Mouse (Mus musculus): Measurements from ENCODE around the gene Sprr2f. TPM values are rescaled to one million over a fixed set of nuclear protein-coding genes. Genes with fewer than 3 reads are reported as not detected.

Gene Sprr2f
- polyA plus RNA-seq (2014; fragmentation: Illumina TruSeq; extraction: RNeasy Lipid Tissue Mini Kit (QIAGEN cat#74804); ENCODE audit: low read depth, low replicate concordance): not detected

DNA sequence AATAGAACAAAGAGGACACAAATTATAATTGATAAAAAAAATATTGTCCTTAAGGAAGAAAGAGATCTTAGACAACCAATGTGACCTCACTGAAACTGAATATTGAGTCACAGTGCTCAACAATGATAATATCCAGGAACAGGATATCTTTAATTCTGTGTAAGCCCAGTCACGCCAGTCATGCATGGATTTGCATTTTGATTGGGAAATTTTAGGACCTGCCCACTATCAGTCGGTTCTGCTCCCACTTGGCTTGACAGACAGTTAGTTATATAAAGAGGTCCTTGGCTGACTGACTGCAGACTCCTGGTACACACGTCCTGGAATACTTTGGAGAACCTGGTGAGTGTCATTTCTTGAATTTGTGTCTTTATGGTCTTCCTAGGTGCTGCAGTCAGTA is at the start of gene Sprr2f:
TSS of gene Sprr2f (plus strand) at position 301 of the 400 bp plus-strand sequence.

DNA sequence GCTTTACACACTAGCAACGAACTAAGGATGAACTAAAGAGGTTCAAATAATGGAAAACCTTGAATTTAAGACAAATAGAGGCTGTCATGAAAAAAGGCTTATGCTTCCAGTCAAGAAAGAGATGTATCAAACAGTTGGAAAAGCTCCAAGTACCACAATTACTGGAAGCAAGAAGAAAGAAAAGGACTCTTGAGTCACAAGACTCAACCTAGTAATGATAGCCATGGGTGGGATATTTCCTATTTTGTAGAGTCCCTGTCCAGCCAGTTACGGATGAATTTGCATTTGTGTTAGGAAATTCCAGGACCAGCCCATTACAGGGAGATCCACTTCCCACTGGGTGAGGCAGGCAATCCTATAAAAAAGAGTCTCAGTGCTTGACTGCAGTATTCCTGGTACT is 48.7 kb upstream of the Sprr2f start, which contains the start of gene Sprr2b:
TSS of gene Sprr2b (plus strand) at position 301 of the 400 bp plus-strand sequence.

DNA sequence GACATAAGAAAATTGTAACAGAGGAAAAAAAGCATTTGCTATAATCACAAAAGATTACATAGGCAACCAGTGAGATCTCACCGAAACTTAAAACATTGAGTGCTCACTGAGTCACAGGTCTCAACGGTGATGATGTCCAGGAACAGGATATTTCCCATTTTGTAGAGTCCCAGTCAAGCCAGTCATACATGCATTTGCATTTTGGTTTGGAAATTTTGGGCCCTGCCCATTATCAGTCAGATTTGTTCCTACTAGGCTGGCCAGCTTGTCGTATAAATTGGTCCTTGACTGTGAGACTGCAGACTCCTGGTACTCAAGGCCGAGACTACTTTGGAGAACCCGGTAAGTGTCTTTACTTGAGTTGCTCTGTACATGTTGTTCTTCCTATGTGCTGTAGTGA is 26.1 kb upstream of the Sprr2f start, which contains the start of gene Sprr2d:
TSS of gene Sprr2d (plus strand) at position 301 of the 400 bp plus-strand sequence.

DNA sequence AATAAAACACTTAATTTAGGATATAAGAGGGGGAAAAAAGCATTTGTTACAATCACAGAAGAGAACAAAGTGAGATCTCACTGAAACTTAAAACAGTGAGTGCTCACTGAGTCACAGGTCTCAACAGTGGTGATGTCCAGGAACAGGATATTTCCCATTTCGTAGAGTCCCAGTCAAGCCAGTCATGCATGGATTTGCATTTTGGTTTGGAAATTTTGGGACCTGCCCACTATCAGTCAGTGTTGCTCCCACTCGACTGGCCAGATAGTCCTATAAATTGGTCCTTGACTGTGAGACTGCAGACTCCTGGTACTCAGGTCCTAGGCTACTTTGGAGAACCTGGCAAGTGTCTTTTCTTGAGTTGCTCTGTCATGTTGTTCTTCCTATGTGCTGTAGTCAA is 13.1 kb upstream of the Sprr2f start, which contains the start of gene Sprr2e:
TSS of gene Sprr2e (plus strand) at position 301 of the 400 bp plus-strand sequence.

DNA sequence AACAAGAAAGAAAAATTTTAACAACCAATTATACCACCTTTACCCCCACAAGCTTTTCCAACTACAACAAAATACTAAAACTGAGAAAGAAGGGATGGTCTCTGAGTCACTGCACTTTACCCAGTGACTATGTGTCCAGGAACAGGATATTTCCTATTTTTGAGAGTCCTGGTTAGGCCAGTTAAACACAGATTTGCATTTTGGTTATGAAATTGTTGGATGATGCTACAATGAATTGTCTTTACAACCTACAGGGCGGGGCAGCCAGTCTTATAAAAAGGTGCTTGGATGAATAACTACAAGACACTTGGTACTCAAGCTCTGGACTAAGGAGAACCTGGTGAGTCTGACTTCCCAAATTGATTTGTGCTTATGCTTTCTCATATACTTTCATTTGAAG is 20.4 kb downstream of the Sprr2f start, which contains the start of gene Sprr2h:
TSS of gene Sprr2h (plus strand) at position 301 of the 400 bp plus-strand sequence.

DNA sequence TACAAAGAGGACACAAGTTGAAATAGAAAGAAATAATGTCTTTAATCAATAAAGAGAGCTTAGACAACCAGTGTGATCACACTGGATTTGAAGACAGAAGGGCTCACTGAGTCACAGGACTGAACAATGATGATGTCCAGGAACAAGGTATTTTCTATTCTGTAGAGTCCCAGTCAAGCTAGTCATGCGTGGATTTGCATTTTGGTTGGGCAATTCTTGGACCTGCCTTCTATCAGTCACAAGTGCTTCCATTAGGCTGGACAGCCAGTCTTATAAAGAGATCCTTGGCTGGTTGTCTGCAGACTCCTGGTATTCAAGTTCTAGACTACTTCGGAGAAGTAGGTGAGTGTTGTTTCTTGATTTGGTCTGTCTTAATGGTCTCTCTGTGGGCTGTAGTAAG is 42.7 kb downstream of the Sprr2f start, which contains the start of gene Sprr2i:
TSS of gene Sprr2i (plus strand) at position 301 of the 400 bp plus-strand sequence.

Other genes starting within 250 kb of the Sprr2f start
- 2.9 TPM for gene Prr9, start 241.2 kb upstream of the Sprr2f start, polyA plus RNA-seq (2014; fragmentation: Illumina TruSeq; extraction: RNeasy Lipid Tissue Mini Kit (QIAGEN cat#74804); ENCODE audit: low read depth, low replicate concordance)
- gene Lelp1, start 222.4 kb upstream of the Sprr2f start, polyA plus RNA-seq (2014; fragmentation: Illumina TruSeq; extraction: RNeasy Lipid Tissue Mini Kit (QIAGEN cat#74804); ENCODE audit: low read depth, low replicate concordance): 258 TPM
- gene Sprr2a1, start 149.4 kb upstream of the Sprr2f start, polyA plus RNA-seq (2014; fragmentation: Illumina TruSeq; extraction: RNeasy Lipid Tissue Mini Kit (QIAGEN cat#74804); ENCODE audit: low read depth, low replicate concordance): not detected
- 0.07 TPM for gene Sprr2a2, start 149.3 kb upstream of the Sprr2f start, polyA plus RNA-seq (2014; fragmentation: Illumina TruSeq; extraction: RNeasy Lipid Tissue Mini Kit (QIAGEN cat#74804); ENCODE audit: low read depth, low replicate concordance)
- gene Sprr2a3, start 79.8 kb upstream of the Sprr2f start, polyA plus RNA-seq (2014; fragmentation: Illumina TruSeq; extraction: RNeasy Lipid Tissue Mini Kit (QIAGEN cat#74804); ENCODE audit: low read depth, low replicate concordance): not detected
- not detected for gene Sprr2b, start 48.6 kb upstream of the Sprr2f start, polyA plus RNA-seq (2014; fragmentation: Illumina TruSeq; extraction: RNeasy Lipid Tissue Mini Kit (QIAGEN cat#74804); ENCODE audit: low read depth, low replicate concordance)
- gene Sprr2d, start 26.0 kb upstream of the Sprr2f start, polyA plus RNA-seq (2014; fragmentation: Illumina TruSeq; extraction: RNeasy Lipid Tissue Mini Kit (QIAGEN cat#74804); ENCODE audit: low read depth, low replicate concordance): not detected
- not detected for gene Sprr2e, start 13.0 kb upstream of the Sprr2f start, polyA plus RNA-seq (2014; fragmentation: Illumina TruSeq; extraction: RNeasy Lipid Tissue Mini Kit (QIAGEN cat#74804); ENCODE audit: low read depth, low replicate concordance)
- not detected for gene Sprr2h, start 20.5 kb downstream of the Sprr2f start, polyA plus RNA-seq (2014; fragmentation: Illumina TruSeq; extraction: RNeasy Lipid Tissue Mini Kit (QIAGEN cat#74804); ENCODE audit: low read depth, low replicate concordance)
- not detected for gene Sprr2i, start 42.8 kb downstream of the Sprr2f start, polyA plus RNA-seq (2014; fragmentation: Illumina TruSeq; extraction: RNeasy Lipid Tissue Mini Kit (QIAGEN cat#74804); ENCODE audit: low read depth, low replicate concordance)
- not detected for gene Sprr2j-ps, start 52.9 kb downstream of the Sprr2f start, polyA plus RNA-seq (2014; fragmentation: Illumina TruSeq; extraction: RNeasy Lipid Tissue Mini Kit (QIAGEN cat#74804); ENCODE audit: low read depth, low replicate concordance)
- 5.4 TPM for gene Gm9774, start 64.2 kb downstream of the Sprr2f start, polyA plus RNA-seq (2014; fragmentation: Illumina TruSeq; extraction: RNeasy Lipid Tissue Mini Kit (QIAGEN cat#74804); ENCODE audit: low read depth, low replicate concordance)
- not detected for gene Sprr2k, start 67.4 kb downstream of the Sprr2f start, polyA plus RNA-seq (2014; fragmentation: Illumina TruSeq; extraction: RNeasy Lipid Tissue Mini Kit (QIAGEN cat#74804); ENCODE audit: low read depth, low replicate concordance)
- not detected for gene Sprr1b, start 73.6 kb downstream of the Sprr2f start, polyA plus RNA-seq (2014; fragmentation: Illumina TruSeq; extraction: RNeasy Lipid Tissue Mini Kit (QIAGEN cat#74804); ENCODE audit: low read depth, low replicate concordance)
- not detected for gene Sprr3, start 93.5 kb downstream of the Sprr2f start, polyA plus RNA-seq (2014; fragmentation: Illumina TruSeq; extraction: RNeasy Lipid Tissue Mini Kit (QIAGEN cat#74804); ENCODE audit: low read depth, low replicate concordance)
- not detected for gene Sprr1a, start 120.7 kb downstream of the Sprr2f start, polyA plus RNA-seq (2014; fragmentation: Illumina TruSeq; extraction: RNeasy Lipid Tissue Mini Kit (QIAGEN cat#74804); ENCODE audit: low read depth, low replicate concordance)
- gene Sprr4, start 135.3 kb downstream of the Sprr2f start, polyA plus RNA-seq (2014; fragmentation: Illumina TruSeq; extraction: RNeasy Lipid Tissue Mini Kit (QIAGEN cat#74804); ENCODE audit: low read depth, low replicate concordance): not detected
- not detected for gene 2310046K23Rik, start 169.3 kb downstream of the Sprr2f start, polyA plus RNA-seq (2014; fragmentation: Illumina TruSeq; extraction: RNeasy Lipid Tissue Mini Kit (QIAGEN cat#74804); ENCODE audit: low read depth, low replicate concordance)
- gene Ivl, start 208.5 kb downstream of the Sprr2f start, polyA plus RNA-seq (2014; fragmentation: Illumina TruSeq; extraction: RNeasy Lipid Tissue Mini Kit (QIAGEN cat#74804); ENCODE audit: low read depth, low replicate concordance): 0.21 TPM
- gene Smcp, start 223.8 kb downstream of the Sprr2f start, polyA plus RNA-seq (2014; fragmentation: Illumina TruSeq; extraction: RNeasy Lipid Tissue Mini Kit (QIAGEN cat#74804); ENCODE audit: low read depth, low replicate concordance): 4,960 TPM
- 0.48 TPM for gene 2210017I01Rik, start 242.3 kb downstream of the Sprr2f start, polyA plus RNA-seq (2014; fragmentation: Illumina TruSeq; extraction: RNeasy Lipid Tissue Mini Kit (QIAGEN cat#74804); ENCODE audit: low read depth, low replicate concordance)

All from testis, adult 10 weeks (tissue).